Mouse (Mus musculus) liver, embryonic 13.5 days (tissue): ENCODE measurements at regions not wholly inside any gene's neighbourhood (a gene's known extent, or its start where the extent isn't known, plus 50 kb on each side); places are given as distances from the start of the nearest gene placed in this dataset.
"Not testable (repeated sequence)": the region's sequence is repeated elsewhere in the genome, so short reads cannot be mapped to it uniquely, and the experiment has no call there.

Experiments used
- ATAC-seq: fragments of 200-750 bp; cut with Nextera tagmentation; 2 replicates; pipeline ENCODE4 v1.8.0; 2017; ENCODE audit warnings: low read depth, mild to moderate bottlenecking, moderate number of reproducible peaks, moderate library complexity
- DNase-seq: peaks from one replicate; pipeline ENCODE4 v3.0.0; 2022
- H3K27ac ChIP-seq: fragments of 300-500 bp; sonication (generic); 2 replicates; pipeline ENCODE4 v1.5.1; 2015; ENCODE audit warnings: moderate library complexity, mild to moderate bottlenecking, inconsistent platforms
- H3K27me3 ChIP-seq: fragments of 300-500 bp; sonication (generic); 2 replicates; pipeline ENCODE4 v1.6.1; 2015; ENCODE audit warnings: mild to moderate bottlenecking, inconsistent platforms
- H3K36me3 ChIP-seq: fragments of 300-500 bp; sonication (generic); 2 replicates; pipeline ENCODE4 v1.6.1; 2015; ENCODE audit warnings: mild to moderate bottlenecking, inconsistent platforms
- H3K4me1 ChIP-seq: fragments of 300-500 bp; sonication (generic); replicated peaks from 2 replicates; pipeline ENCODE4 v1.6.1; 2015; ENCODE audit warnings: inconsistent platforms
- H3K4me2 ChIP-seq: fragments of 300-500 bp; sonication (generic); 2 replicates; pipeline ENCODE4 v1.6.1; 2015; ENCODE audit warnings: inconsistent platforms, mild to moderate bottlenecking, moderate library complexity
- H3K4me3 ChIP-seq: fragments of 300-500 bp; sonication (generic); replicated peaks from 2 replicates; pipeline ENCODE4 v1.5.1; 2015; ENCODE audit warnings: mild to moderate bottlenecking, inconsistent platforms
- H3K9ac ChIP-seq: fragments of 300-500 bp; sonication (generic); 2 replicates; pipeline ENCODE4 v1.6.1; 2015; ENCODE audit warnings: mild to moderate bottlenecking, inconsistent platforms
- H3K9me3 ChIP-seq: fragments of 300-500 bp; sonication (generic); replicated peaks from 2 replicates; pipeline ENCODE4 v1.6.1; 2016; ENCODE audit warnings: inconsistent platforms
- WGBS: fragments of 180-500 bp; shearing (Covaris S2); methylation state at CpG from one replicate; pipeline ENCODE4 v1.1.7; 2015; ENCODE audit not compliant: insufficient replicate concordance; 5-methylcytosine and 5-hydroxymethylcytosine counted together

DNA sequence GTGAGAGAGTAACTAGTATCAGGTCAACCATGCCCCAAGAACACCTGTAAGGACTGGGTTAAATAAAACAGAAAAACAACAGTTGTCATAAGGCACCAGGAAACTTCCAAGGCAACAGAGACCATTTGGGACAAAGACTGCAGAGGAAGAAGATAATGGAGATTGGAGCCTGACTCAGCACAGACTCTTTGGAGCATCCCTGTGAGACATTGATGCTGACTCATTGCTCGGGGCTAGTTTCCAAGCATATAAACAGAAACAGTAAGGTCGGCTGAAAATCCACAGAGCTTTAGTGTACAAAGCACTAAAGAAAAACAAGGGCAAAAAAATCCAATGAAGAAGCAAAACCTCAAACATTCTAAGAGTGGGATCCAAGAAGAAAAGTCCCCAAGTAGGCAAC lies 386.3 kb downstream of the Epm2a start:
- Histone ChIP-seq H3K36me3 (no peaks in the 10 kb centered on the region), H3K9me3 (no peaks in the 10 kb centered on the region), H3K4me2 (no peak overlapping the region), H3K27me3 (no peaks in the 10 kb centered on the region), H3K9ac (no peak overlapping the region), H3K4me3 (no peak overlapping the region), H3K4me1 (no peaks in the 10 kb centered on the region), H3K27ac (no peak overlapping the region)
- 62% methylated on average over 2 of the region's 2 CpGs for whole genome bisulfite sequencing
- DNase-seq, result no peak
- no peak for ATAC-seq

DNA sequence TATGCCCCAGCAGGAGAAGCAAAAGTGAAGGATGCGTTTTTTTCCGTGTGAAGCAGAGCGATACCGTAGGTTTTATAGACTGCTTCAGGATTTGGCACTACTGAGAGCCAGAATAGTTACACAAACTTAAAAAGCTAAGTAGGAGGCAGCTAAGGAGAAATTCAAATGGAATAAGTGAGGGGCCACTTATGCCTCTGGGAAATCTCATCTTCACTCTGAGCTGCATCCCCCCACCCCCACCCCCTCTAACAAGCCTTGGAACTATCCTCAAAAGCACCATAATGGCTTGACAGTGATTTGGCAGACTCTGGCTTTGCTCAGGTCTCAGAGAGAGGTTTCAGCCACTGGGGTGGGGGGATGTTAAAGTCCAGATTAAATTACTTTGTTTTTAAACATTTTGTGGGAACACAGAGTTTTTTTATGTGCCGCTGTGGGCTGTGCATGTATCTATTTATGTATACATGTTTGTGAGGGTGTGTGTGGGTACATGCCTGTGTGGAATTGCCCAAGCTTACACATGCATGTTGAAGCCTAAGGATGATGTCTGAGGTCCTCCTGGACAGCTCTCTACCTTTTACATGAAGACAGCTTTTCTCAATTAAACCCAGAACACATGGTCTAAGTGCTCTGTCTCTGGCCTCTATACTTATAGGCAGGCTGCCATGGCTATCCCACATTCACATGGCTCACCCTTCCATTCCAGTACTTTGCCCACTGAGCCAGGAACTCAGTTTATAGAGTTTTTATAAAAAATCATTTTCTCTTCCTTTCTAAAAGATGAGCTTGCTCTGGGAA lies 396.6 kb downstream of the Epm2a start:
- WGBS, result 77% methylated on average over 5 of the region's 5 CpGs
- Histone ChIP-seq H3K36me3 (no peaks in the 10 kb centered on the region), H3K4me1 (no peaks in the 10 kb centered on the region), H3K9ac (no peak overlapping the region), H3K27me3 (no peaks in the 10 kb centered on the region), H3K4me2 (no peak overlapping the region), H3K9me3 (no peaks in the 10 kb centered on the region; the same call in 1 of the 2 replicates), H3K27ac (no peak overlapping the region), H3K4me3 (no peak overlapping the region)
- DNase-seq (no peak), ATAC-seq (no peak)

DNA sequence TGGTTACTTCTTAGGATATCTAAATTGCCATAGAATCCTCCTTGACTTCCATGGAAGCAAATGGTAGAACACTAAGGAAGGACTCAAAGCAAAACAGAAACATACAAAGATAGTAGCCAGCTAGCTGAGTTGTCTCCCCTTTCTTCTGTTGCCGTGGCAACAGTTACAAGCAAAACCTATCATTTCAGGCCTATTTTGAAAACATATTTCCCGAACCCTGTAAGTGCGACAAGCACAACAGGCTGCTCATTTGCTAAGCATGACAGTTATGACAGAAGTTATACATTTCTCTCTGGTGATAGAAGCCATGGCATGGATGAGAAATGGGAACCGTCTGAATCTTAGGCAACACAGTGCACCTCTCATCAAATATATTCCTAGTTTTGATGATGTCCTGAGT lies 402.4 kb downstream of the Epm2a start:
- WGBS, result 74% methylated on average over 4 of the region's 4 CpGs
- DNase-seq (no peak), ATAC-seq (no peak)
- H3K27ac ChIP-seq, result no peak overlapping the region
- H3K4me2 ChIP-seq, result no peak overlapping the region
- H3K9me3 ChIP-seq, result no peaks in the 10 kb centered on the region
- H3K9ac ChIP-seq, result no peak overlapping the region
- H3K27me3 ChIP-seq, result no peaks in the 10 kb centered on the region
- H3K4me1 ChIP-seq, result no peaks in the 10 kb centered on the region
- H3K4me3 ChIP-seq, result no peak overlapping the region
- H3K36me3 ChIP-seq, result no peaks in the 10 kb centered on the region

DNA sequence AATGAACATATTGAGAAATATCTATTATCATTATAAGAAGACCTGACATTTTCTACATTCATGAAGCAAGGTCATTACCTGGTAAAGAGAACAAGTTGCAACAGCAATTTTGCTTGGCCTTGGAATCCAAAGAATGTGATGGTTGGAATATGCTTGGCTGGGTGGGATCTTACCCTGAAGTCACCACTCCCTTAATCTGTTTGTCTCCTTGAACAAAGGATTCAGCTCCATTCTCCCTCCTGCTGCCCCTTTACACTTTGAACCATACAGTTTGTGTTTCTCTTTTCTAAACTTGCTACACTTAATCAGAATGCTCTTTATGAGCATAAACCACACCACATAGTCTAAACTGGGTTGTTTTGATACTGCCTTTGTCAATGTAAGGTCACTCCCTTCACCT lies 403.8 kb downstream of the Epm2a start:
- Histone ChIP-seq H3K9me3 (no peaks in the 10 kb centered on the region), H3K9ac (no peak overlapping the region), H3K4me3 (no peak overlapping the region), H3K27ac (no peak overlapping the region), H3K4me1 (no peaks in the 10 kb centered on the region), H3K27me3 (no peaks in the 10 kb centered on the region), H3K36me3 (no peaks in the 10 kb centered on the region), H3K4me2 (no peak overlapping the region)
- no peak for DNase-seq
- no peak for ATAC-seq

DNA sequence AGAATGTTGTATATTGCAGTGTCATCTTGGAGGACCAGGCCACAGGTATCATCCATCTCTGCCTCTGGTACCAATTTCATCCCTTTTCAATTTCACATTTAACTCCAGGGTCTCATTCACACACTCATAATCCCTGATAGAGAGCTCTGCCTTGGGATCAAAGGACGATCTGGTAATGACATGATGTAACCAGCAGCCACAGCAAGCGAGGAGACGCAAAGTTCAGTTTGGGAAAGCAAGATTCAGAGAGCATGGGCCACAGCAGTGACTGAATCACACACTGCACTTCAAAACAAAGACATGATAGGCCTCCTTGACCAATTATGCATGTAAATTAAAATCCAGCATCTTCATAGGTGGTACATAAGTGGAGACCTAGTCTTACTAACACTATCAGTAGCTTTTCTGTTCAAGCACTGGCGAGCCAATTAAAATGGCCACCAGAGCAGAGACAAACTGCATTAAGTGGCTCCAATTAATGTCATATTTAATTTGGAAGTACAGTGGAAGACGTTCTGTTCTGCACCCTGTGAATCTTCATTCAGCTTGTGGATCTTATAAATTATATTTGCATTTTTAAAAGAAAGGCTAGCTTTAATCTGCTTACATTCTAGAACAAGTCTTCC lies 412.0 kb downstream of the Epm2a start:
- Histone ChIP-seq H3K27ac (no peak overlapping the region), H3K4me3 (no peak overlapping the region), H3K4me2 (no peak overlapping the region), H3K36me3 (no peaks in the 10 kb centered on the region), H3K9me3 (no peaks in the 10 kb centered on the region), H3K9ac (no peak overlapping the region), H3K4me1 (no peaks in the 10 kb centered on the region), H3K27me3 (no peaks in the 10 kb centered on the region)
- no peak for DNase-seq
- no peak for ATAC-seq
- WGBS, result 58% methylated on average over 5 of the region's 5 CpGs

DNA sequence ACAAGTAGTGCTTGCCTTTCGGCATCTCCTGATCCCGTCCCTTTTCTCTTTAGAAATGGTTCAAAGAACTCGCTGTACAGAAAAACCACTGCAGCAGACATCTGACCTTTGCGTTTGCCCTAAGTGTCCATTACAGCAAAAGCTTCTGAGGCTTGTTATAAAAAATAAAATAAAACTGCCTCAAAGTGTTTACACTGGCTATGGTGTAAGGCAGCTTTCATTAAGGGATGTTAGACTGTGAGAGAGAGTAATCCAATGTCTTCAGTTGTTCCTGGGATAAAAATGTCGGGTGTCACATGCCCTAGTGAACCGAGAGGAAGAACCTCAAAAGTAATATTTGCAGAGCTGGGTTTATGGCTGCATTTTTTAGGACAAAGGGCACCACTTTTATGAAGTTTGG lies 434.7 kb downstream of the Epm2a start:
- ATAC-seq (no peak), DNase-seq (no peak)
- H3K9me3 ChIP-seq, result no peaks in the 10 kb centered on the region
- H3K4me3 ChIP-seq, result no peak overlapping the region
- H3K36me3 ChIP-seq, result no peaks in the 10 kb centered on the region
- H3K4me1 ChIP-seq, result no peaks in the 10 kb centered on the region
- H3K4me2 ChIP-seq, result no peak overlapping the region
- H3K27ac ChIP-seq, result no peak overlapping the region
- no peak overlapping the region for H3K9ac ChIP-seq
- H3K27me3 ChIP-seq, result no peaks in the 10 kb centered on the region
- 59% methylated on average over 6 of the region's 6 CpGs for WGBS

DNA sequence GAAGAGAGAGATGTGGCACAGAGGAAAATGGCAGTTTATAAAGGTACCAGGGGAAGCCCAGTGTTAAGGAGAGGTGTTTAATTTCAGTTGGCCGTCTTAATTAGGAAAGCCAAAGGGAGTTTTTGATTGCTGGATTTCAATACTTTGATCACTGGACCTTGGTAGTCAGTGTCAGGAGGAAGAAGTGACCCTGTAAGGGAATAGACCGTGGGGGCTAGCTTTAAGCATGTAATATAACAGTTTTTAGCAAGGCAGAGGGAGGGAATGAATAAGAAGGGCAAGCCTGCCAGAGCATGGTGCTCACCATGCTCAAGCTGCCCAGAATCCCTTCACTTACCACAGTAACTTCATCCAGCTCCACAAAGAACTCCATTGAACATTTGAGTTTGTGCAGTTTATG lies 437.1 kb downstream of the Epm2a start:
- H3K4me1 ChIP-seq, result no peaks in the 10 kb centered on the region
- H3K4me2 ChIP-seq, result no peak overlapping the region
- H3K27ac ChIP-seq, result no peak overlapping the region
- H3K4me3 ChIP-seq, result no peak overlapping the region
- H3K9ac ChIP-seq, result no peak overlapping the region
- 53% methylated on average over 2 of the region's 2 CpGs for WGBS
- H3K27me3 ChIP-seq, result no peaks in the 10 kb centered on the region
- no peak for DNase-seq
- H3K9me3 ChIP-seq, result no peaks in the 10 kb centered on the region
- no peak for ATAC-seq
- no peaks in the 10 kb centered on the region for H3K36me3 ChIP-seq

DNA sequence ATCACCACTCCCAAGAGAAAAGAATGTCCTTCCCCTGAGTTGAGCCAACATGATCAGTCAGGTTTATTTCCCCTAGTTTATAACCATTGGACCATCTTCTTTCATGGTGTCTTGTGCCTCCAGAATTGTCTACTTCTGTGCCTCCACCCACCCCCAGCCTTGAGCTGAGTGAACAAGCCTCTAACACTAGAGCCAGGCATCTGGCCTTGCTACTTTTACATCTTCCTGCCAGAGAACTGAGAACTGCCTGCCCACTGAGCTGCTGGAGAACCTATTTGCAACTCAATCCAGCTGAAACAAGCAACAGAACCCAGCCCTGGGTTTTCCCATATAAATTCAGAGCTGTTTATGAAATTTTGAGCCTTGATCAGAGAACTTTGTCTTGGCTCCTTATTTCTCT lies 444.0 kb downstream of the Epm2a start:
- Histone ChIP-seq H3K9me3 (no peaks in the 10 kb centered on the region), H3K9ac (no peak overlapping the region), H3K27me3 (no peaks in the 10 kb centered on the region), H3K36me3 (no peaks in the 10 kb centered on the region), H3K4me2 (no peak overlapping the region), H3K4me3 (no peak overlapping the region), H3K4me1 (no peaks in the 10 kb centered on the region), H3K27ac (no peak overlapping the region)
- DNase-seq (no peak), ATAC-seq (no peak)

DNA sequence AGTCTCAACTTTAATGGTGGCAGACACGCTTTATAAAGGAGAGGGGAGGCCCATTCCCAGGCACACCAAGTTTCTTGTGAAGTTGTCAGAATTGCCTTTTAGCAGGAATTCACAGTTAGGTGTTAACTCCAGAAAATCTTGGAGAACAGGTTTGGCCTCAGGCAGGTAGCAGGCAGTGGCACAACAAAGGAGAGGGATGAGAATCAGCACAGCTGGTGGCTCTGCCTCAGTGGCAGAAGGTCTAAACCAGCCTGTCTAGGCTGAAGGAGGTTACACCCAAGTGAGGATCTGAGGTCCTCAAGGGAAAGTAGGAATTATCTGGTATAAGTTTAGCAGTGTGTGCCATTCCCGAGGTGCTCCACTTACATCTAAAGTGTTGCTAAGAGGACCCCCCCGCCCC lies 456.3 kb downstream of the Epm2a start:
- Histone ChIP-seq H3K36me3 (no peaks in the 10 kb centered on the region), H3K9ac (no peak overlapping the region), H3K27ac (no peak overlapping the region), H3K9me3 (no peaks in the 10 kb centered on the region), H3K4me3 (no peak overlapping the region), H3K4me1 (no peaks in the 10 kb centered on the region), H3K4me2 (no peak overlapping the region), H3K27me3 (no peaks in the 10 kb centered on the region)
- DNase-seq (no peak), ATAC-seq (no peak)
- WGBS, result 68% methylated on average over 3 of the region's 3 CpGs

DNA sequence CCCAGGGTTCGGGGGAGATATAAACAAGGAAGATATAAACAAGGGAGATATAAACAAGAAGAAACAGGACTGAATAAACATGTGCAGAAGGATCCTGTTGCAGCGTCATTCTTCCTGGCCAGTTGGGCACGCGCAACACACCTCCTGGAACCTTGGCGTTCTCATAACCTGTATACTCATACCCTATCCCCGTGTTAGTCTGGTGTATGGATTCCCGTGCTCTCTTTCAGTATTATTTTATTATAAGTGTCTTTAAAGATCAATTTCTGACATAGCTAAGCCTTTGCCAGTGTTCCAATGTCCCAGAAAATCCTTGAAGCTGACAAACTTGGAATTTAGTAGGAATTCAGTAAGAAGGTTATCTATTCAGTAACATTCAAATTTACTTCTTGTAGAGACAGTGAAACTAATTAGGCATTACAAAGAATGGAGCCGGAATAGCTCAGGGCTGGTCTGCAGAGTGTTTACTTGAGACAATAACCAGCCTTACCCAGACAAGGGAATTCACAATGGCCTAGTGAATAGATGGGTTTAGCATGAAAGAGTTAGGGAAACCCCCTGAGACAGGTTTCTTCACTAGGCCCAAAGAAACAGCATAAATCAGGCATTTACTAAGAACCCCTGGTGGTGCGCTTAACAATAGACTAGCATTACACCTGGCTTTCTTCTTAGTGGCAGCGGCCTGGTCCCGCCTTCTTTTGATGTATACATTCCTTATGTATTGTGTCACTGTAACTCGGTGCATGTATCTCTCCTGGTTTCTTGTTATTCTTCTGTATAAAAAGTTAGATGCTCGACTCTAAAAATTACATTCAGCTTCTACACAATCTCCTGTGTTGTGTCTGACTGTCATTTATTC lies 458.4 kb downstream of the Epm2a start:
- 70% methylated on average over 13 of the region's 13 CpGs for WGBS
- H3K27me3 ChIP-seq, H3K27ac ChIP-seq, H3K4me3 ChIP-seq, H3K9ac ChIP-seq, H3K4me1 ChIP-seq, H3K9me3 ChIP-seq, H3K4me2 ChIP-seq, DNase-seq, ATAC-seq, H3K36me3 ChIP-seq: not testable (repeated sequence)

DNA sequence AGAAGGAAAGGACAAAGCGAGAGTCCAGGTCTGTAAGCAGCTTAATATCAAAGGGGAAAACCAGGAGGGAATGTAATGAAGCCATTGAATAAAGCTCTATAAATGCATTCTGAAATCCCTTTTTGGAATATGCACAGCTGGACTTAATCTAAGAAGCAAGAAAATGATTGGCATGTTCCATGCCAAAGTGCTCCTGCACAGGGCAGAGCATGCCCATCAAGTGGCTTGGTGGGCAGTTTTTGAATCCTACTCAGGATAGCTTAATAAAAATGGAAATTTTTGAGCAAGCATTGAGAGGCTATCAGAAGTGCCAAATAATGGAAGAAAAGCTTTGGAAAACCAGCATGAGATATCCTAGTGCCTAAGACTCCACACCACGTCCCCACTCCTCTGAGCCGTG lies 466.1 kb downstream of the Epm2a start:
- Histone ChIP-seq H3K4me2 (no peak overlapping the region), H3K27ac (no peak overlapping the region), H3K9ac (no peak overlapping the region), H3K9me3 (0 out of 2 replicates have a peak, but pooled peaks cover 3% of the 10 kb centered on the region), H3K27me3 (no peaks in the 10 kb centered on the region), H3K4me3 (no peak overlapping the region), H3K36me3 (no peaks in the 10 kb centered on the region), H3K4me1 (no peaks in the 10 kb centered on the region)
- DNase-seq, result no peak
- ATAC-seq, result no peak
- WGBS, result 49% methylated on average over 3 of the region's 3 CpGs
